Mouse (Mus musculus): ENCODE measurements around the gene Gm20479. TPM values are rescaled to one million over a fixed set of nuclear protein-coding genes. Genes with fewer than 3 reads are reported as not detected.

Gene Gm20479
- polyA plus RNA-seq, 1 experiment: 0.11 TPM

DNA sequence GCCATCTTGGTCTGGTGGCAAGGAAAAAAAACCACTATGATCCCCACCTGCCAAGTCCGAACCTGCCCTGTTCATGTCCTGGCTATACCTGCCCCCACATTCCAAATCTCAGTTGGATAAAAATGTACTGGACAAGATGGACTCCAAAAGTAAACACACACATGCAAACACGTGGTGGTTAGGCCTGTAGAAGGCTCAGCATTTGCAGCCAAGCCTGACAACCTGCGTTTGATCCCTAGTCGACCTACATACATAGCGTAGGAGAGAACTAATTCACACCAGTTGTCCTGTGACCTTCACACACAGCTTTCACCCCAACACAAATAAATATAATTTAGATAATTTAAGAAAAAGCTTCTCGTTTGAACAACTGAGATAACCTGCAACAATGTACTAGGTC is 3.5 kb upstream of the Gm20479 start:
- Histone ChIP-seq H3K27me3 (ENCODE audit: control insufficient read depth, insufficient read depth, insufficient read length) (no peaks in the 10 kb centered on the region), H3K36me3 (ENCODE audit: control insufficient read depth, insufficient read depth) (no peaks in the 10 kb centered on the region), H3K4me3 (no peak overlapping the region), H3K79me2 (ENCODE audit: control insufficient read depth, insufficient read depth) (no peaks in the 10 kb centered on the region), H3ac (ENCODE audit: control insufficient read depth, insufficient read length) (no peak overlapping the region), H3K4me2 (ENCODE audit: low read depth) (peak overlapping the region; percentile 82)
- no peak for TF ChIP-seq TCF3 (IDR thresholded peaks at IDR 0.05; ENCODE audit: insufficient read length, low read depth)
- TF ChIP-seq MYOD1 (IDR thresholded peaks at IDR 0.05; ENCODE audit: control insufficient read depth in 1 of 3, insufficient read length in 2 of 3, low read depth in 2 of 3): no peak
- no peak for TF ChIP-seq E2F4 (IDR thresholded peaks at IDR 0.05; ENCODE audit: insufficient read depth)
- TF ChIP-seq USF1 (IDR thresholded peaks at IDR 0.05; ENCODE audit: low read depth): no peak

DNA sequence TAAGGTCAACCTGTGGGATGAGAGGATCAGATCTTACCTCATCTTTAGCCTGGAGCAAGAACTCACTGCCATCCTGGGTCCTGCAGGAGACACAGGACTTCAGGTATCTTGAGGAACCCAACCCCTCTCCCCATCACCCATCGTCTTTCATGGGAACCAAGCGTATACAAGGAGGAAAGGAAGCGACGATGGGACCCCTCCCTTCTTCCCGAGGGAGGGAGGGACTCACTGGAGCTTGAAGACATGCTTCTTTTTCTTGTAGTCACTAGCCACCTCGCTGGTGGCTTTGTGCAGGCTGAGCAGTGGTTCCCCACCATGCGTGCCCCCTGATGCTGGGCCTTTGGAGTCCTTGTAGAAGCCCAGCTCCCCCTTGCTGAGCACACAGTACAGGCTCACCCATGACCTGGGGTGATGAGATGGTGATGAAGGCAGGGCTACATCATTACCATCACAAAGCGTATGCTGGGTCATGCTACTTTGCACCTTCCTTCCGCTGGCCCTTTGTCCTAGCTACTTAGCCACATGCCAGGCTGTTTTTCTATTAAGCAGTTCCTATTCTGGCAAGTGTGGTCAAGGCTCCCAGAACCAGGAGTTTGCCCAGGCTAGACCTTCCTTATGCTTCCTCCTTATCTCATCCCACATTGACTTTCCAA is 2.6 kb upstream of the Gm20479 start:
- Histone ChIP-seq H3ac (ENCODE audit: control insufficient read depth, insufficient read length) (no peak overlapping the region), H3K36me3 (ENCODE audit: control insufficient read depth, insufficient read depth) (no peaks in the 10 kb centered on the region), H3K79me2 (ENCODE audit: control insufficient read depth, insufficient read depth) (no peaks in the 10 kb centered on the region), H3K4me2 (ENCODE audit: low read depth) (no peak overlapping the region), H3K27me3 (ENCODE audit: control insufficient read depth, insufficient read depth, insufficient read length) (no peaks in the 10 kb centered on the region), H3K4me3 (no peak overlapping the region)
- TF ChIP-seq MYOG (IDR thresholded peaks at IDR 0.05; ENCODE audit: control insufficient read depth in 1 of 3, insufficient read depth in 1 of 3, insufficient read length in 2 of 3, low read depth in 2 of 3): no peak
- no peak for TF ChIP-seq CEBPB (IDR thresholded peaks at IDR 0.05; ENCODE audit: insufficient read depth, poor library complexity, severe bottlenecking)
- TF ChIP-seq POLR2AphosphoS2 (IDR thresholded peaks at IDR 0.05; ENCODE audit: insufficient read length, low read depth): no peak
- no peak for TF ChIP-seq TCF12 (IDR thresholded peaks at IDR 0.05; ENCODE audit: insufficient read depth, poor library complexity, severe bottlenecking)
- TF ChIP-seq USF1 (IDR thresholded peaks at IDR 0.05; ENCODE audit: low read depth): no peak
- no peak for TF ChIP-seq MYOD1 (IDR thresholded peaks at IDR 0.05; ENCODE audit: control insufficient read depth in 1 of 3, insufficient read length in 2 of 3, low read depth in 2 of 3)
- TF ChIP-seq E2F4 (IDR thresholded peaks at IDR 0.05; ENCODE audit: insufficient read depth): no peak
- TF ChIP-seq REST (IDR thresholded peaks at IDR 0.05; ENCODE audit: insufficient read depth, insufficient read length): no peak
- no peak for TF ChIP-seq POLR2A (IDR thresholded peaks at IDR 0.05; ENCODE audit: insufficient read length, low read depth)
- TF ChIP-seq SRF (IDR thresholded peaks at IDR 0.05; ENCODE audit: control insufficient read depth, insufficient read length, low read depth): no peak
- TF ChIP-seq MAX (IDR thresholded peaks at IDR 0.05; ENCODE audit: low read depth): no peak
- TF ChIP-seq TCF3 (IDR thresholded peaks at IDR 0.05; ENCODE audit: insufficient read length, low read depth): no peak

DNA sequence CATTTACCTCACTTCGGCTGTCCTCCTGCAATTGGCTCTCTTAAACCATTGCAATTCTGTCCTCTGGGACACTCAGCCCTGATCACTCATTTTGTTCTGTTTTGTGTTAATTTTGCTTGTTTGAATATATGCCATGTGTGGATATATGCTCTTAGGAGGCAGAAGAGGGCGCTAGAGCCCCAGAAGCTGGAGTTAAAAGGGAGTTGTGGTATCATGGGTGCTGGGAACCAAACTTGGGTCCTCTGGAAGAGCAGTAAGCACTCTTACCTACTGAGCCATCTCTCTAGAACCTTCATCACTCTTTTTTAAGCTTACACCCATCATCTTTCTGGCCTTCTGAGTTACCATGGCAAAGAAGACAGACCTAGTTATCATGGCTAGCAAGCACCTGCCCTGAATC is 1.9 kb upstream of the Gm20479 start:
- Histone ChIP-seq H3ac (ENCODE audit: control insufficient read depth, insufficient read length) (no peak overlapping the region), H3K4me3 (no peak overlapping the region), H3K79me2 (ENCODE audit: control insufficient read depth, insufficient read depth) (no peaks in the 10 kb centered on the region), H3K4me2 (ENCODE audit: low read depth) (no peak overlapping the region), H3K36me3 (ENCODE audit: control insufficient read depth, insufficient read depth) (no peaks in the 10 kb centered on the region), H3K27me3 (ENCODE audit: control insufficient read depth, insufficient read depth, insufficient read length) (no peaks in the 10 kb centered on the region)
- TF ChIP-seq MYOD1 (IDR thresholded peaks at IDR 0.05; ENCODE audit: control insufficient read depth in 1 of 3, insufficient read length in 2 of 3, low read depth in 2 of 3) (no peak), POLR2AphosphoS2 (IDR thresholded peaks at IDR 0.05; ENCODE audit: insufficient read length, low read depth) (no peak), REST (IDR thresholded peaks at IDR 0.05; ENCODE audit: insufficient read depth, insufficient read length) (no peak), MYOG (IDR thresholded peaks at IDR 0.05; ENCODE audit: control insufficient read depth in 1 of 3, insufficient read depth in 1 of 3, insufficient read length in 2 of 3, low read depth in 2 of 3) (no peak), E2F4 (IDR thresholded peaks at IDR 0.05; ENCODE audit: insufficient read depth) (no peak), TCF12 (IDR thresholded peaks at IDR 0.05; ENCODE audit: insufficient read depth, poor library complexity, severe bottlenecking) (no peak), SRF (IDR thresholded peaks at IDR 0.05; ENCODE audit: control insufficient read depth, insufficient read length, low read depth) (no peak), TCF3 (IDR thresholded peaks at IDR 0.05; ENCODE audit: insufficient read length, low read depth) (no peak), POLR2A (IDR thresholded peaks at IDR 0.05; ENCODE audit: insufficient read length, low read depth) (no peak), USF1 (IDR thresholded peaks at IDR 0.05; ENCODE audit: low read depth) (no peak), CEBPB (IDR thresholded peaks at IDR 0.05; ENCODE audit: insufficient read depth, poor library complexity, severe bottlenecking) (no peak), MAX (IDR thresholded peaks at IDR 0.05; ENCODE audit: low read depth) (no peak)

DNA sequence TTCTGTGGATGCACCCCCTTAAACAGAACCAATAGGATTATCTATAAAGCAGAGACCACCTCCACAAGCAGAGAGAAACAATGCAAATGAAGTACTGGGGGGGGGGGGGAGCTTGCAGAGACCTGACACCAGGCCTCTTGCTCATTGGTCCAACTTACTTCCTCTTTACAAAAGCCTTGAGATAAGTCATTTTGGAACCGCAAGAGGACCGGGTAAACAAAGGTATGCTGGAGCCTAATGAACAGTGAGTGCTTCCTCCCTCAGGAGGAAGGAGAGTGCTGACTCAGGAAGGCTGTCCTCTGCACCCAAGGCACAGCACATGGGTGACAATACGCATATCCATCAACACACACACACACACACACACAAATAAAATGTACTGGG is 368 bp upstream of the Gm20479 start:
- Histone ChIP-seq H3K36me3 (ENCODE audit: control insufficient read depth, insufficient read depth) (no peaks in the 10 kb centered on the region), H3K79me2 (ENCODE audit: control insufficient read depth, insufficient read depth) (no peaks in the 10 kb centered on the region), H3K4me3 (no peak overlapping the region), H3K4me2 (ENCODE audit: low read depth) (no peak overlapping the region), H3ac (ENCODE audit: control insufficient read depth, insufficient read length) (no peak overlapping the region), H3K27me3 (ENCODE audit: control insufficient read depth, insufficient read depth, insufficient read length) (no peaks in the 10 kb centered on the region)
- TF ChIP-seq TCF12 (IDR thresholded peaks at IDR 0.05; ENCODE audit: insufficient read depth, poor library complexity, severe bottlenecking): no peak
- TF ChIP-seq E2F4 (IDR thresholded peaks at IDR 0.05; ENCODE audit: insufficient read depth): no peak
- TF ChIP-seq MYOG (IDR thresholded peaks at IDR 0.05; ENCODE audit: control insufficient read depth in 1 of 3, insufficient read depth in 1 of 3, insufficient read length in 2 of 3, low read depth in 2 of 3): no peak
- no peak for TF ChIP-seq MYOD1 (IDR thresholded peaks at IDR 0.05; ENCODE audit: control insufficient read depth in 1 of 3, insufficient read length in 2 of 3, low read depth in 2 of 3)
- no peak for TF ChIP-seq POLR2A (IDR thresholded peaks at IDR 0.05; ENCODE audit: insufficient read length, low read depth)
- TF ChIP-seq SRF (IDR thresholded peaks at IDR 0.05; ENCODE audit: control insufficient read depth, insufficient read length, low read depth): no peak
- no peak for TF ChIP-seq CEBPB (IDR thresholded peaks at IDR 0.05; ENCODE audit: insufficient read depth, poor library complexity, severe bottlenecking)
- no peak for TF ChIP-seq TCF3 (IDR thresholded peaks at IDR 0.05; ENCODE audit: insufficient read length, low read depth)
- TF ChIP-seq MAX (IDR thresholded peaks at IDR 0.05; ENCODE audit: low read depth): no peak
- no peak for TF ChIP-seq POLR2AphosphoS2 (IDR thresholded peaks at IDR 0.05; ENCODE audit: insufficient read length, low read depth)
- no peak for TF ChIP-seq USF1 (IDR thresholded peaks at IDR 0.05; ENCODE audit: low read depth)
- no peak for TF ChIP-seq REST (IDR thresholded peaks at IDR 0.05; ENCODE audit: insufficient read depth, insufficient read length)

Measured in myocyte (in vitro differentiated cells).